Mouse (Mus musculus) brain, embryonic 14.5 days (tissue): Measurements from ENCODE around the gene Sept7.

Experiments used
- CTCF ChIP-seq: fragments of 200-500 bp; IDR thresholded peaks from 2 replicates; pipeline ENCODE4 v1.5.1; 2012; ENCODE audit warnings: inconsistent platforms, mild to moderate bottlenecking, moderate library complexity, borderline replicate concordance; ENCODE audit not compliant: insufficient read depth, insufficient read length; ENCODE audit errors: extremely low read depth
- POLR2A ChIP-seq: fragments of 200-500 bp; IDR thresholded peaks from 2 replicates; pipeline ENCODE4 v1.6.1; 2012; ENCODE audit warnings: mild to moderate bottlenecking, inconsistent platforms, borderline replicate concordance; ENCODE audit not compliant: poor library complexity, insufficient read depth, insufficient read length, severe bottlenecking; ENCODE audit errors: extremely low read depth

DNA sequence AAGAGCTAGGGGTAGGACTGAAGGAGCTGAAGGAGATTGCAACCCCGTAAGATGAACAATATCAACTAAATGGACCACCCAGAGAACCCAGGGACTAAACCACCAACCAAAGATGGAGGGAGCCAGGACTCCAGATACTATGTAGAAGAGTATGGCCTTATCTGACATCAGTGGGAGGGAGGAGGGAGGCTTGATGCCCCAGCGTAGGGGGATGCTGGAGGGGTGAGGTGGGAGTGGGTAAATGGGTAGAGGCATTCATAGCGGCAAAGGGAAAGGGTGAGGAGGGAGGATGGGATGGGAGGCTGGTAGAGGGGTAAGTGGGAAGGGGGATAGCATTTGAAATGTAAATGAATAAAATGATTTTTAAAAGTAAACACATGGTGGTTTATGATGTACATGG is 8.2 kb downstream of the Sept7 start:
- TF ChIP-seq POLR2A (no peak), CTCF (no peak)
